ENCODE assay signal across 9 mouse cellular contexts in genomic region chr6:83004872-83005271, GRCm38 (mm10). TPM values are rescaled to one million over a fixed set of nuclear protein-coding genes. Genes with fewer than 3 reads are reported as not detected.
DNase-seq lines count a peak whose midpoint lies in the region; ATAC-seq and TF ChIP-seq lines count a peak whose summit lies in the region.
"Had no signal": no experiment of that assay in that cellular context is flagged by ENCODE, and none has a peak within 500 bp of the region (broad histone marks: within the 10 kb centered on the region; RNA-seq: fewer than 3 reads in every experiment).

No protein-coding gene starts in this region.

- WGBS in embryonic facial prominence, embryonic 14.5 days: 36% methylated on average over 7 of the region's 7 CpGs
- WGBS in liver, adult 2 months: 61% methylated on average over 7 of the region's 7 CpGs

- H3K9ac ChIP-seq in embryonic facial prominence, embryonic 14.5 days (ENCODE audit: low read depth, low read length): no peak overlapping the region
- no peak overlapping the region for H3K9ac ChIP-seq in liver, adult 2 months (ENCODE audit: low read depth, low read length)
- H3K9ac ChIP-seq: limb, embryonic 12.5 days had no signal

- no peaks in the 10 kb centered on the region for H3K9me3 ChIP-seq in embryonic facial prominence, embryonic 14.5 days (ENCODE audit: control insufficient read depth, low read length)
- H3K9me3 ChIP-seq: limb, embryonic 12.5 days had no signal

- H3K4me2 ChIP-seq in embryonic facial prominence, embryonic 14.5 days (ENCODE audit: low read depth, low read length): no peak overlapping the region
- H3K4me2 ChIP-seq: limb, embryonic 12.5 days had no signal

- no peak for TF ChIP-seq CTCF in liver, adult 2 months (IDR thresholded peaks at IDR 0.05; ENCODE audit: low read depth, low read length)

- H3K27ac ChIP-seq in embryonic facial prominence, embryonic 14.5 days (replicated peaks; ENCODE audit: low read depth, low read length): no peak overlapping the region; the same call in 1 of the 2 replicates
- H3K27ac ChIP-seq in liver, adult 2 months (replicated peaks; ENCODE audit: insufficient read depth, low read depth, low read length): peak overlapping the region; percentile 39
- H3K27ac ChIP-seq: limb, embryonic 12.5 days had no signal

- no peak for TF ChIP-seq POLR2A in liver, adult 2 months (IDR thresholded peaks at IDR 0.05; ENCODE audit: extremely low read depth, insufficient read depth, low read length)

- no peak for ATAC-seq in embryonic facial prominence, embryonic 14.5 days (ENCODE audit: low read depth)
- no peak for ATAC-seq in erythroblast, adult 5-6 weeks (replicated peaks; ENCODE audit: low FRiP score, poor library complexity, severe bottlenecking)

- peak; percentile 53 to 61 for DNase-seq in spleen, adult 18-20 months
- DNase-seq in spleen, postnatal 14 days (ENCODE audit: low spot score in 2 of 2): no peak
- DNase-seq in embryonic facial prominence, embryonic 14.5 days (ENCODE audit: low spot score): peak; percentile 55
- DNase-seq in liver, adult 2 months (ENCODE audit: extremely low read depth, low read depth, low spot score): peak; percentile 53
- peak; percentile 35 to 58 for DNase-seq in spleen, postnatal 10 days (ENCODE audit: low spot score in 2 of 2)
- DNase-seq in ovary, postnatal 14 days (ENCODE audit: low spot score): no peak
- no peak for DNase-seq in thymus, postnatal 0 days (ENCODE audit: low spot score)

- H3K4me3 ChIP-seq in embryonic facial prominence, embryonic 14.5 days (ENCODE audit: low read depth, low read length): no peak overlapping the region
- no peak overlapping the region for H3K4me3 ChIP-seq in liver, adult 2 months (ENCODE audit: insufficient read depth, low read depth, low read length)
- H3K4me3 ChIP-seq: limb, embryonic 12.5 days had no signal

- H3K36me3 ChIP-seq in embryonic facial prominence, embryonic 14.5 days (ENCODE audit: control insufficient read depth, insufficient read depth, low read length): no peaks in the 10 kb centered on the region
- no peaks in the 10 kb centered on the region for H3K36me3 ChIP-seq in liver, adult 2 months (ENCODE audit: control insufficient read depth, insufficient read depth, low read length)
- H3K36me3 ChIP-seq: limb, embryonic 12.5 days had no signal

- no peaks in the 10 kb centered on the region for H3K79me2 ChIP-seq in liver, adult 2 months (ENCODE audit: control insufficient read depth, insufficient read depth, low read length)

- 0 out of 2 replicates have a peak, but pooled peaks cover 7% of the 10 kb centered on the region for H3K4me1 ChIP-seq in embryonic facial prominence, embryonic 14.5 days (ENCODE audit: control insufficient read depth, insufficient read depth, low read length)
- H3K4me1 ChIP-seq in liver, adult 2 months (ENCODE audit: control insufficient read depth, insufficient read depth, low read length): peaks cover 2% of the 10 kb centered on the region
- H3K4me1 ChIP-seq: limb, embryonic 12.5 days had no signal

- no peaks in the 10 kb centered on the region for H3K27me3 ChIP-seq in embryonic facial prominence, embryonic 14.5 days (replicated peaks; ENCODE audit: control insufficient read depth, insufficient read depth, low read length)
- H3K27me3 ChIP-seq in liver, adult 2 months (ENCODE audit: control insufficient read depth, insufficient read depth, low read length): no peaks in the 10 kb centered on the region
- H3K27me3 ChIP-seq: limb, embryonic 12.5 days had no signal

RNA-seq across cellular contexts. Expression of gene Dok1, which starts 28.4 kb away (rescaled TPM):
- 6.7 and 8.7 TPM in 2 replicates for polyA plus RNA-seq in embryonic facial prominence, embryonic 14.5 days (2014; fragmentation: Nextera tagmentation; extraction: Ambion mirVana)
- 1.2 and 2.2 TPM in 2 replicates for total RNA-seq in liver, adult 2 months (2014; rRNA removed)
- polyA plus RNA-seq in liver, adult 2 months (2012; rRNA removed): 1.3 and 1.4 TPM in 2 replicates
- 26.2 and 26.5 TPM in 2 replicates for polyA plus RNA-seq in thymus, postnatal 0 days (2015; fragmentation: Nextera tagmentation; extraction: Ambion mirVana)
- 11.3 and 19.4 TPM in 2 replicates for total RNA-seq in erythroblast, adult 5-6 weeks (2015; ENCODE audit: low replicate concordance)
- total RNA-seq in erythroblast, adult 5-6 weeks (2017; ENCODE audit: low replicate concordance): 23.9 and 24.7 TPM in 2 replicates

RNA-seq across cellular contexts. Expression of gene Loxl3, which starts 29.1 kb away (rescaled TPM):
- 19.7 and 21.4 TPM in 2 replicates for polyA plus RNA-seq in embryonic facial prominence, embryonic 14.5 days (2014; fragmentation: Nextera tagmentation; extraction: Ambion mirVana)
- total RNA-seq in liver, adult 2 months (2014; rRNA removed): 1.2 and 1.3 TPM in 2 replicates
- polyA plus RNA-seq in liver, adult 2 months (2012; rRNA removed): 0.85 and 1.1 TPM in 2 replicates
- 1.4 and 1.5 TPM in 2 replicates for polyA plus RNA-seq in thymus, postnatal 0 days (2015; fragmentation: Nextera tagmentation; extraction: Ambion mirVana)
- 1.5 and 2.9 TPM in 2 replicates for total RNA-seq in erythroblast, adult 5-6 weeks (2015; ENCODE audit: low replicate concordance)
- 3.2 and 3.6 TPM in 2 replicates for total RNA-seq in erythroblast, adult 5-6 weeks (2017; ENCODE audit: low replicate concordance)

RNA-seq across cellular contexts. Expression of gene Aup1, which starts 49.4 kb away (rescaled TPM):
- 118 and 121 TPM in 2 replicates for polyA plus RNA-seq in embryonic facial prominence, embryonic 14.5 days (2014; fragmentation: Nextera tagmentation; extraction: Ambion mirVana)
- 109 and 114 TPM in 2 replicates for total RNA-seq in liver, adult 2 months (2014; rRNA removed)
- 593 and 598 TPM in 2 replicates for polyA plus RNA-seq in liver, adult 2 months (2012; rRNA removed)
- 197 and 202 TPM in 2 replicates for polyA plus RNA-seq in thymus, postnatal 0 days (2015; fragmentation: Nextera tagmentation; extraction: Ambion mirVana)
- total RNA-seq in erythroblast, adult 5-6 weeks (2015; ENCODE audit: low replicate concordance): 197 and 242 TPM in 2 replicates
- 212 and 218 TPM in 2 replicates for total RNA-seq in erythroblast, adult 5-6 weeks (2017; ENCODE audit: low replicate concordance)

RNA-seq across cellular contexts. Expression of gene Htra2, which starts 50.2 kb away (rescaled TPM):
- 43.0 and 46.3 TPM in 2 replicates for polyA plus RNA-seq in embryonic facial prominence, embryonic 14.5 days (2014; fragmentation: Nextera tagmentation; extraction: Ambion mirVana)
- total RNA-seq in liver, adult 2 months (2014; rRNA removed): 14.0 and 17.5 TPM in 2 replicates
- polyA plus RNA-seq in liver, adult 2 months (2012; rRNA removed): 23.3 and 24.1 TPM in 2 replicates
- polyA plus RNA-seq in thymus, postnatal 0 days (2015; fragmentation: Nextera tagmentation; extraction: Ambion mirVana): 54.4 and 55.1 TPM in 2 replicates
- total RNA-seq in erythroblast, adult 5-6 weeks (2015; ENCODE audit: low replicate concordance): 69.4 and 97.8 TPM in 2 replicates
- total RNA-seq in erythroblast, adult 5-6 weeks (2017; ENCODE audit: low replicate concordance): 41.9 and 57.7 TPM in 2 replicates

RNA-seq across cellular contexts. Expression of gene Dqx1, which starts 52.8 kb away (rescaled TPM):
- polyA plus RNA-seq in embryonic facial prominence, embryonic 14.5 days (2014; fragmentation: Nextera tagmentation; extraction: Ambion mirVana): 0.65 and 0.67 TPM in 2 replicates
- total RNA-seq in liver, adult 2 months (2014; rRNA removed): 7.4 and 7.5 TPM in 2 replicates
- polyA plus RNA-seq in liver, adult 2 months (2012; rRNA removed): 8.1 and 9.6 TPM in 2 replicates
- polyA plus RNA-seq in thymus, postnatal 0 days (2015; fragmentation: Nextera tagmentation; extraction: Ambion mirVana): 0.96 and 1.4 TPM in 2 replicates
- 1.7 and 3.5 TPM in 2 replicates for total RNA-seq in erythroblast, adult 5-6 weeks (2015; ENCODE audit: low replicate concordance)
- 4.2 and 6.7 TPM in 2 replicates for total RNA-seq in erythroblast, adult 5-6 weeks (2017; ENCODE audit: low replicate concordance)

Comparison
In these comparisons a context has a peak if more than half of its experiments do, and no peak if none do; other contexts are left out.
1. DNase-seq: peak in spleen, adult 18-20 months (2 of 2), embryonic facial prominence, embryonic 14.5 days (single experiment), liver, adult 2 months (single experiment) and spleen, postnatal 10 days (2 of 2); none in spleen, postnatal 14 days (0 of 2), ovary, postnatal 14 days (single experiment) and thymus, postnatal 0 days (single experiment).